Mouse (Mus musculus): ENCODE results near the gene Arid1b. TPM values are rescaled to one million over a fixed set of nuclear protein-coding genes. Genes with fewer than 3 reads are reported as not detected.

Gene Arid1b
- polyA plus RNA-seq, 1 experiment from 2014 or later = 10.5 TPM

DNA sequence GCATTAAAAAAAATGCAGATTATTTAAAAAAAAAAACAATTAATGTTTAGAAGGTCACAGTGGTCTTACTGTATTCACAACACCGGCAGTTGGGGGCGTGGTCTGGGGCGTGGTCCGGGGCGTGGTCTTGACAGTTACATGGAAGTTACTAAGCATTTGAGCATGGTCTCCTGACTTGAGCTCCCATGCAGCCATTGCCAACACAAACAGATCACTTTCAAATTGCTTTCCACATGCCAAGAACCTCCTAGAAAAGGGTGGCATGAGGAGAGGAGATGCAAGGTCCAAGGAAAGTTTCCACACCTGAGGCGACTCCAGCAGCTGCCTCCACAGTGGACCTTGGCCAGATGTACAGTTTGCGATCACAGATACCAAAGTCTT, 383.8 kb downstream of the Arid1b start:
- H3K4me3 ChIP-seq (replicated peaks; ENCODE audit: low read length) = no peak overlapping the region
- no peaks in the 10 kb centered on the region for H3K27me3 ChIP-seq (ENCODE audit: control insufficient read depth, insufficient read depth, low read length)
- no peaks in the 10 kb centered on the region for H3K36me3 ChIP-seq (ENCODE audit: control insufficient read depth, insufficient read depth, low read length)
- no peaks in the 10 kb centered on the region for H3K9me3 ChIP-seq (replicated peaks; ENCODE audit: control insufficient read depth, low read length)
- no peak for ATAC-seq (ENCODE audit: insufficient read depth, low FRiP score)
- no peak overlapping the region for H3K9ac ChIP-seq (ENCODE audit: low read length)
- no peak overlapping the region for H3K4me2 ChIP-seq (ENCODE audit: low read depth, low read length)
- no peaks in the 10 kb centered on the region for H3K4me1 ChIP-seq (ENCODE audit: control insufficient read depth, insufficient read depth, low read length)
- no peak overlapping the region for H3K27ac ChIP-seq (ENCODE audit: low read length)
- WGBS = 29% methylated on average over 7 of the region's 7 CpGs

DNA sequence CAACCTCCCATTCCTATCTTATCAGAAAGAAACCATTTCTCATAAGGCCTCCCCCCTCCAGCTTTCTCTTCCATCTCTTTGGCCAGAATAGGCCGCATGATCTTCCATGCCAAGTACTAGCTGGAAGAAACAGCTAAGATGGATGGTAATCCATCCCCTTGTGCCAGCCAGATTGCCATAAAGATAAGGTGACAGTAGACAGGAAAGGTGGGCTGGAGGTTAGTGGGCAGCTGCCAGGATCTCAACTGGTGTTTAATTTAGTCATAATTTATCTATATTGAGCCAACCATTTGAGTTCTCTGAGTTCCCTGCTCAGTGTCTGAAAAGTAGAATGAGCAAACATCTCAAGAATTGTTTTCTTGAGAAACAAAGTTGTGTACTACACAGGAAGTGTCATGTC, 391.6 kb downstream of the Arid1b start:
- no peaks in the 10 kb centered on the region for H3K4me1 ChIP-seq (ENCODE audit: control insufficient read depth, insufficient read depth, low read length)
- WGBS = 74% methylated on average over 1 of the region's 1 CpGs
- ATAC-seq (ENCODE audit: insufficient read depth, low FRiP score) = no peak

DNA sequence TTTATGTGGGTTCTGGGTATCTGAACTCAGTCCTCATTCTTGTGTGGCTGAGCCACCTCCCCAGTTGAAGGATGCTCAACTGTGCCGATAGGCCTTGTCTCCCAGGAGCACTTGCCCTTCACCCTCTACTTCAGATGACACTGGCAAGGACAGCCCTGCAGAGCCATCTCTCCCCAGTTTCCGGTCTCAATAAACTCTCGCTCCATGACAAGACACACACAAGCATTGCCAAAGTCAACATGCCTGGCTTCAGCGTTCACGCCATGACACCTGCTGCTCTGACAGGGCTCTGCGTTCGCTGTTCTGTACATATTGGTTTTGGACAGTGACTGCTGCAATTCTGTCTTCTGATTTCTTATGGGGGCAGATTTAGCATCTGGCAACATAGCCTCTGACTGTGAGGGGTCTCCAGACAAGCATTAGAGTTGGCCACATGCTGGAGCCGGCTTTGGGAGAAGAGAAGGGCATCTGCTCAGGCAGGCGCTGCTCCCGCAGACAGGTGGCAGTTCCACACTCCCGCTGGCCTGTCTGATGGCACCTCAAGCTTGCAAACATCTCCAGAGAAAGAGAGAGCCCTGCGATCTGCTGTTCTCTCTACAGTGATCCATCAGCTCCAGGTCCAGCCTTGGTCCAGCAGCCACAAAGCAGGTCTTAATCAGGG, 392.9 kb downstream of the Arid1b start:
- H3K27me3 ChIP-seq (ENCODE audit: control insufficient read depth, insufficient read depth, low read length) = no peaks in the 10 kb centered on the region
- H3K4me2 ChIP-seq (ENCODE audit: low read depth, low read length) = no peak overlapping the region
- 82% methylated on average over 12 of the region's 12 CpGs for WGBS
- no peak overlapping the region for H3K4me3 ChIP-seq (replicated peaks; ENCODE audit: low read length)
- H3K27ac ChIP-seq (ENCODE audit: low read length) = no peak overlapping the region
- ATAC-seq (ENCODE audit: insufficient read depth, low FRiP score) = no peak
- no peaks in the 10 kb centered on the region for H3K9me3 ChIP-seq (replicated peaks; ENCODE audit: control insufficient read depth, low read length)
- H3K9ac ChIP-seq (ENCODE audit: low read length) = no peak overlapping the region
- no peaks in the 10 kb centered on the region for H3K36me3 ChIP-seq (ENCODE audit: control insufficient read depth, insufficient read depth, low read length)
- no peaks in the 10 kb centered on the region for H3K4me1 ChIP-seq (ENCODE audit: control insufficient read depth, insufficient read depth, low read length)

More for the DNA sequence above, 391.6 kb downstream of the Arid1b start:
- no peaks in the 10 kb centered on the region for H3K36me3 ChIP-seq (ENCODE audit: control insufficient read depth, insufficient read depth, low read length)
- H3K27ac ChIP-seq (ENCODE audit: low read length) = no peak overlapping the region
- H3K9ac ChIP-seq (ENCODE audit: low read length) = no peak overlapping the region
- H3K4me2 ChIP-seq (ENCODE audit: low read depth, low read length) = no peak overlapping the region
- no peaks in the 10 kb centered on the region for H3K9me3 ChIP-seq (replicated peaks; ENCODE audit: control insufficient read depth, low read length)
- no peaks in the 10 kb centered on the region for H3K27me3 ChIP-seq (ENCODE audit: control insufficient read depth, insufficient read depth, low read length)
- no peak overlapping the region for H3K4me3 ChIP-seq (replicated peaks; ENCODE audit: low read length)

DNA sequence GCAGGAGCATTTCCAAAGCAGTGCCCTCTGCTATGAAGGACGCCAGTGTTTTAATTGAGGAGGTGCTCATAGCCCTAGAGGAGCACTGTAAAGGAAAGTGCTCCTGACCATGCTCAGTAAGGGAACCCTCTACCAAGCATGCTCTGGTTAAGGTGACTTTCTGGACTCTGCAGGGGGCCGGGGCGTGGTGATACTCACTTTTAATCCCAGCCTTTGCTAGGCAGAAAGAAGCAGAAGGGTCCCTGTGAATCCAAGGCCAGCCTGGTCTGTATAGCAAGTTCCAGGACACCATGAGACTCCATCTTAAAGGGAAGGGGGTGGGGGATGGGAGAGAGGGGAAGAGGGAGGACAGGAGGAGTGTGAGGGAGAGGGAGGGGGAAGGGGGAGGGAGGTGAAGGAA, 394.2 kb downstream of the Arid1b start:
- H3K4me2 ChIP-seq (ENCODE audit: low read depth, low read length) = no peak overlapping the region
- H3K27ac ChIP-seq (ENCODE audit: low read length) = no peak overlapping the region
- no peak overlapping the region for H3K4me3 ChIP-seq (replicated peaks; ENCODE audit: low read length)
- no peaks in the 10 kb centered on the region for H3K36me3 ChIP-seq (ENCODE audit: control insufficient read depth, insufficient read depth, low read length)
- ATAC-seq (ENCODE audit: insufficient read depth, low FRiP score) = no peak
- H3K4me1 ChIP-seq (ENCODE audit: control insufficient read depth, insufficient read depth, low read length) = no peaks in the 10 kb centered on the region
- no peaks in the 10 kb centered on the region for H3K9me3 ChIP-seq (replicated peaks; ENCODE audit: control insufficient read depth, low read length)
- no peak overlapping the region for H3K9ac ChIP-seq (ENCODE audit: low read length)
- H3K27me3 ChIP-seq (ENCODE audit: control insufficient read depth, insufficient read depth, low read length) = no peaks in the 10 kb centered on the region
- 82% methylated on average over 3 of the region's 3 CpGs for WGBS

DNA sequence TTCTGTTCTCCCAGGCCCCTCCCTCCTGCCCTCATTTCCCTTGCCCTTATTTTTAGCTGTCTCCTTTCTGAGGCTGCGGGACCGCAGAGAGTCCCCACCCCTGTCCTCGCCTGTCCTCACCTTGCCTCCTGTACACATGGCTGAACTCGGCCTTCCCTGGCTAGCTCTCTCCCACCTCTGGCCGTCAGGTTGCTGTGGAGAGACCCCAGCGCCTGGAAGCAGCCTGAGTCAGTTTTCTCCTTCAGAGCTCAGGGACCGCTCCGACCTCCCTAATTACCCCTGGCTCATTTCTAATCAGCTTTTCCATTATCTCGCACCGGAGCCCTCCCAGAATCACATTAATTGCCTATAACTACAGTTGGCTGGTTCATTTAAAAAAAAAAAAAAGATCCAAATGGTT, 396.6 kb downstream of the Arid1b start:
- H3K4me2 ChIP-seq (ENCODE audit: low read depth, low read length) = no peak overlapping the region
- no peaks in the 10 kb centered on the region for H3K4me1 ChIP-seq (ENCODE audit: control insufficient read depth, insufficient read depth, low read length)
- no peak overlapping the region for H3K27ac ChIP-seq (ENCODE audit: low read length)
- WGBS = 69% methylated on average over 10 of the region's 10 CpGs
- H3K9me3 ChIP-seq (replicated peaks; ENCODE audit: control insufficient read depth, low read length) = no peaks in the 10 kb centered on the region
- no peaks in the 10 kb centered on the region for H3K36me3 ChIP-seq (ENCODE audit: control insufficient read depth, insufficient read depth, low read length)
- H3K27me3 ChIP-seq (ENCODE audit: control insufficient read depth, insufficient read depth, low read length) = no peaks in the 10 kb centered on the region
- no peak for ATAC-seq (ENCODE audit: insufficient read depth, low FRiP score)
- no peak overlapping the region for H3K9ac ChIP-seq (ENCODE audit: low read length)
- no peak overlapping the region for H3K4me3 ChIP-seq (replicated peaks; ENCODE audit: low read length)

DNA sequence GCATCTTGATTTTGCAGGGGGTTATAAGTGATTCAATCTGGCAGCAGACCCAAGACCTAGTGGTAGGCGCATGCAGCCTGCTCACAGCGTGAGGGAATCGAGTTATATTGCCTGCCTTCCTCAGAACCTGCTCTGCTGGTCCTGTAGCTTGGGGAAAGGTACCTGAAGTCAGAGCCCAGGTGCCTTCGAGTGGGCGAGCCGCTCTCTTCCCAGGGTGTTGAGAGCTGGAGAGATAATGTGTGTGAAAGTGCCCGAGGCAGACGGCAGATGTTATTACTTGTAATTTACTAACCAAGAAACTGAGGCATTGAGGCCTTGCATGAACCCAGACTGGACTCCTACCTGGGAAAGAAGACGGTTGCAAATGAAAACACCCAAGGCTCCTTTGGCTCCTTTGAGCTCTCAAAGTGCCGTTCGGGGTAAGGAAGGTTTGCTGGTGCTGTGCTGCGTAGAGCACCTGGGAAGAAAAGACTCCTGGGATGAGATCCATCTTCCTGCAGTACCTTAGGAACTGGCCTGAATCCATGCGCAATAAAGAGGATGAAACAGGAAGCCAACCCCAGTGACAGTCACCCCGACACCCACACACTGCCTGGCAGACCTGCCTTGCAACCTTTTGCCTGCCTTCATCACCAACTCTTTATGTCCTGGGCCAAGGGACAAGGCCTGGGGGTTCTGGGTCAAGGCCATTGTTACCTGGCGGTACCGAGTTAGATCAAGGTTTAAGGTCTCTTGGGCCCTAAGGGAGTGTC, 401.5 kb downstream of the Arid1b start:
- H3K4me3 ChIP-seq (replicated peaks; ENCODE audit: low read length) = no peak overlapping the region
- no peak overlapping the region for H3K4me2 ChIP-seq (ENCODE audit: low read depth, low read length)
- no peak overlapping the region for H3K9ac ChIP-seq (ENCODE audit: low read length)
- no peak overlapping the region for H3K27ac ChIP-seq (ENCODE audit: low read length)
- H3K9me3 ChIP-seq (replicated peaks; ENCODE audit: control insufficient read depth, low read length) = no peaks in the 10 kb centered on the region
- 83% methylated on average over 16 of the region's 16 CpGs for WGBS
- ATAC-seq (ENCODE audit: insufficient read depth, low FRiP score) = no peak
- H3K27me3 ChIP-seq (ENCODE audit: control insufficient read depth, insufficient read depth, low read length) = no peaks in the 10 kb centered on the region; the same call in 1 of the 2 replicates
- H3K36me3 ChIP-seq (ENCODE audit: control insufficient read depth, insufficient read depth, low read length) = no peaks in the 10 kb centered on the region
- no peaks in the 10 kb centered on the region; the same call in 1 of the 2 replicates for H3K4me1 ChIP-seq (ENCODE audit: control insufficient read depth, insufficient read depth, low read length)

DNA sequence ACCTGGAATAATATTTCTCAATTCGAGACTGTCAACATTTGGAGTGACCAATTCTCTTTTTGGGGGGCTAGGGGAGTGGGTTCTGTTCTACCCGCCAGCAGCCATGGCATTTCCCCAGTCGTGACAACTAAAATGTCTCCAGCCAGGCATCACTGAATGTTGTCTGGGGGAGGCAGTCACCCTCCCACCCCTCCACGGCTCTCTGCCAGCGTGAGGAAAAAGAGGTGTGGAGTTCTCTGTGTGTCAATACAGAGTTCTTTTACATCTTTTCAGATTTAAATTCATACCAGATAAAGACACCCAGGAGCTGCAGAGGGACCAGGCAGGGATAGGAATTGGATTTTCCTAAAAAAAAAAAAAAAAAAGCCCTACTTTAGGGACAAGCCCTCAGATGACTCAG, 402.1 kb downstream of the Arid1b start:
- no peak overlapping the region for H3K9ac ChIP-seq (ENCODE audit: low read length)
- H3K4me3 ChIP-seq (replicated peaks; ENCODE audit: low read length) = no peak overlapping the region
- no peak overlapping the region for H3K27ac ChIP-seq (ENCODE audit: low read length)
- H3K4me1 ChIP-seq (ENCODE audit: control insufficient read depth, insufficient read depth, low read length) = no peaks in the 10 kb centered on the region; the same call in 1 of the 2 replicates
- WGBS = 76% methylated on average over 5 of the region's 5 CpGs
- no peaks in the 10 kb centered on the region; the same call in 1 of the 2 replicates for H3K27me3 ChIP-seq (ENCODE audit: control insufficient read depth, insufficient read depth, low read length)
- no peak for ATAC-seq (ENCODE audit: insufficient read depth, low FRiP score)
- H3K36me3 ChIP-seq (ENCODE audit: control insufficient read depth, insufficient read depth, low read length) = no peaks in the 10 kb centered on the region
- H3K9me3 ChIP-seq (replicated peaks; ENCODE audit: control insufficient read depth, low read length) = no peaks in the 10 kb centered on the region
- H3K4me2 ChIP-seq (ENCODE audit: low read depth, low read length) = no peak overlapping the region
